Mouse (Mus musculus) gastrocnemius, postnatal 10 days (tissue): ENCODE data around the gene 2700049A03Rik. TPM values are rescaled to one million over a fixed set of nuclear protein-coding genes. Genes with fewer than 3 reads are reported as not detected.

ENCODE experiments used
- DNase-seq: peaks from one replicate; pipeline ENCODE4 v3.0.0; 2021; ENCODE audit warnings: mixed read lengths
- total RNA-seq, 2 experiments: library from RNA; stranded (reverse); gene quantifications; 2 replicates each; pipeline ENCODE4 v1.2.3; 2021

Gene 2700049A03Rik
- total RNA-seq, 2 experiments from 2014 or later, result 3.0 to 4.9 TPM

DNA sequence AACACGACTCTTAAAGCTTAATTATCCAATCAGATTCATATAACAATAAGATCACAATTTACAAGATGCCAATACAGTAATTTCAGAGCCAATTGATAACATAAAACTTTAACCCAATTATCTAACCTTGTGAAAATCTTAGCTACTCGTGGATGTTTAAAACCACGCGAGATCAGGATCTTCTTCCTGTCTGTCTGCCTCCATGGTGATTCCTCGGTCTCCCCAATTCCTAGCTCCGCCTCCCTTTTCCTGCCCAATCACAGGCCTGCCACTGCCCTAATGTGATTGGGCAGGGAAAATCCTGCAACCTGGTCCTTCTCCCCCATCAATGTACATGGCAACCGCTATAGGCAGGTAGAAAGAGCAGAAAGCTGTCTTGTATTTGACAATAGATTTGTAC, 132.7 kb downstream of the 2700049A03Rik start:
- DNase-seq, result no peak

- no peak for DNase-seq
Observed at GRCm38 (mm10) chr12:71271131-71271530, 134.5 kb downstream of the 2700049A03Rik start.

- no peak for DNase-seq
Observed at GRCm38 (mm10) chr12:71274519-71275237, 138.0 kb downstream of the 2700049A03Rik start.

DNA sequence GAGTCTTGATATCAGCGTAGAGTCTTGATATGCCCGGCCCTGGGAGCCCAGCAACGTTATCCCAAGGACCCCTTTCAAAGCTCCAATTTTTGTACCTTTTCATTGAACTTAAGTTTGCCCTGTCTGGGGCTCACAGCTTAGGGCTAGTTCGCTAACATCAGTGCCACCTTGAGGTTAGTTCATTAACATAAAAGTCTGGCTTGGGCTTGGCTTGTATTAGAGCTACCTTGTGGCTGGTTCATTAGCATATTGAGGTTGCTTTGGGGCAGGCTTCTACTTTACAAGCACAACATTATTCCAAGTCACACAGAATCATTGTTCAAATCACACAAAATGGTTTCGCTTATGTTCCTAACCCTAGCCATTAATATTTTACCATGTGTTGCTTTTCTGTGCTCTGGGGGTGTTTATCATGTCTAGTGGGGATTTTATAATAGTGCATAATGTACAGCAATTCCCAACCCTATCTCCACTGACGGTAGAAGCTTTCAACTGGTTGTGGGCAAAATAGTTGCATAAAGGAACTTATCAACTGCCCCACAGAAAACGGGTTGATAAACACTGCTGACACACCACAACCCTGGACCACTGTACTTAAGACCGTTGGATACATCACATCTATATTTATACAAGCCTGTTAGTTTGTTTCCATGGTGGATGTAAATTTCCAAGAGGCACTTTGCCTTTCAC, 139.4 kb downstream of the 2700049A03Rik start:
- DNase-seq, result no peak

DNA sequence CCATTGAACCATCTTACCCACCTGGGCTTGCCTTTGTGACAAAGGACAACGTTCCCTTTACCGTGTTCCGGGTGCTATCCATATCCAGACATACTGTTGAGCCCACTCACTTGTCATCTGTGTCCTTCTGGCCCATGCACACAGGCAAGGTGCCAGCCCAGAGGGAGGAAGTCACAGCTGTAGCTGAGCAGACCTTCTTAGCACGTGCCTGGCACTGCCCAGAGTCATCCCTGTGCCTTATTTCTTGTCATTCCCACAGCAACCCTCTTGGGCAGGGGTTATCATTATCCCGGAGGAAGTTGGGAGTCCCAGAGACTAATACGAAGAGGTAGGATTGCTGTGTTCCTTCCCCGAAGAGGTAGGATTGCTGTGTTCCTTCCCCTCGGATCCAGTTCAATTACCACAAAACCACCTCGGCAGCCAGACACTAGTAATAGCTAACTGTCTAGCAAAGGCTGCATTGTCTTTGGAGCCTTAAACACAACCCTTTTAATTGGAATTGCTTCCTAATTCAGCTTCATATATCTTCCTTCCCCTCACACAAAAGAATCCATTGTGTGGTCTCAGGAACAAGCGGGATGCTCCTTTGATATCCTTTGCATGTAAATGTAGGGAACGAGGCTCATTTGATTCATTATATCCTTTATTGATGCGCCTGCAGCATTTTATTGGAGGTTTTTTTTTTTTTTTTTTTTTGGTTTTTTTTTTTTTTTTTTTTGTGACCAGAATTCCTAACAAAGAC, 143.0 kb downstream of the 2700049A03Rik start:
- DNase-seq, result no peak

DNA sequence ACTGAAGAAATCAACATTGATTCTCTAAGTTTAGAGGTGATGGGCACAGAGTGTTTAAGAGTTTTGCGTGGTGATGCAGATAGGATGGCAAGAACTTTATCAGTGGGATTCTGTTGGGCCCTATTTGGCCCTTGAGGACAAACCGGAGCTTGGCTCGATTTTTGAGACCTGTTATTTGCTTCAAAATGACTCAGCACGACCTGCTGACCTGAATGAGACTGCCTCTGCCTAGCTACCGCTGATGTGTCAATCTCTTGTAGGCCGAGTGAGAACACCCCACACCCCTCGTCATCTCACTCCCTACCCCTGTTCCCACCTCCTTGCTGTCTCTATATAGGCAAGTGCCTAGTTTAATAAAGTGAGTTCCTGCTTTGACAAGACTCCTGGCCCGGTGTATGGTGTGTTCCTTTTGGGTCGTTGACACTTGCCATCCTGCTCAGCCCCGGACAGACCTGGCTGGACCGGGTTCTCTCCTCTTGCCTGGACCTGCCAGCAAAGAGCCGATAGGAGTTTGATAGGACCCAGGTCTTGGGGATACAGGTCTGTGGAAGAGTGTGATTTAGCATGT, 144.6 kb downstream of the 2700049A03Rik start:
- no peak for DNase-seq

DNA sequence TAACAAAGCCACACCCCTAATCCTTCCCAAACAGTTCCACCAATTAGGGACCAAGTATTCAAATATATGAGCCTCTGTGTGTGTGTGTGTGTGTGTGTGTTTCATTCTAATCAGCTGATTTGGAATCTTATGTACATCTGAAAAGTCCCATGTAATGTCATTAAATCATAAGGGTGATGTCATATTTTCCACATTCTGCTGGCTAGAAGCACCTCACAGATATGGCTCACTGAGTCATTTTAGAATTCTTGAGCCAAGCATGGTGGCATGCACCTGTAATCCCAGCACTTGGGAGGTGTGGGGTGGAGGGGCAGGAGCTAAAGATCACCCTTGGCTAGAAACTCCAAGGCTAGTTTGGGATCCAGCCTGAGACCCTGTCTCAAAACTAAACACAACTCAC, 148.8 kb downstream of the 2700049A03Rik start:
- DNase-seq, result no peak

GRCm38 (mm10) chr12:71290460-71290859, 153.8 kb downstream of the 2700049A03Rik start:
- DNase-seq, result no peak

Other genes with a start within 250 kb of the 2700049A03Rik start
- gene Actr10, start 199.0 kb upstream of the 2700049A03Rik start, total RNA-seq, result 100 to 1,000 TPM; 126 to 127 TPM
- 100 to 1,000 TPM; 464 to 488 TPM for gene Psma3, start 162.2 kb upstream of the 2700049A03Rik start, total RNA-seq
- 10 to 100 TPM; 11.0 to 12.3 TPM for gene Arid4a, start 120.9 kb upstream of the 2700049A03Rik start, total RNA-seq
- not detected for gene Tomm20l, start 25.4 kb upstream of the 2700049A03Rik start, total RNA-seq
- gene Timm9, start 164 bp upstream of the 2700049A03Rik start, total RNA-seq, result 10 to 100 TPM; 26.7 to 32.8 TPM
- 10 to 100 TPM; 13.1 to 20.5 TPM for gene Dact1, start 173.0 kb downstream of the 2700049A03Rik start, total RNA-seq